Mouse (Mus musculus) retina, postnatal 7 days (tissue): ENCODE results near the gene Axin2.

Experiments
- DNase-seq: peaks from one replicate; pipeline ENCODE4 v3.0.0-alpha.2; 2012; ENCODE audit warnings: low read depth, low spot score

Gene Axin2

GRCm38 (mm10) chr11:108902303-108902702 is 17.8 kb upstream of the Axin2 start:
- no peak for DNase-seq

GRCm38 (mm10) chr11:108906590-108907254 is 13.4 kb upstream of the Axin2 start:
- no peak for DNase-seq

GRCm38 (mm10) chr11:108909396-108910195 is 10.6 kb upstream of the Axin2 start:
- no peak for DNase-seq

GRCm38 (mm10) chr11:108910328-108910886 is 9.7 kb upstream of the Axin2 start:
- no peak for DNase-seq

- no peak for DNase-seq
Observed at GRCm38 (mm10) chr11:108910903-108911302, 9.2 kb upstream of the Axin2 start.

GRCm38 (mm10) chr11:108912174-108912573 is 8.0 kb upstream of the Axin2 start:
- DNase-seq, result no peak

- no peak for DNase-seq
Observed at GRCm38 (mm10) chr11:108917422-108918324, 2.5 kb upstream of the Axin2 start.

- DNase-seq, result peak; percentile 72
Observed at GRCm38 (mm10) chr11:108920636-108921505, 722 bp downstream of the Axin2 start.

- DNase-seq, result no peak
Observed at GRCm38 (mm10) chr11:108921506-108922455, 1.6 kb downstream of the Axin2 start.

- DNase-seq, result no peak
Observed at GRCm38 (mm10) chr11:108922511-108923187, 2.5 kb downstream of the Axin2 start.

- DNase-seq, result no peak
Observed at GRCm38 (mm10) chr11:108923188-108923575, 3.0 kb downstream of the Axin2 start.

- DNase-seq, result no peak
Observed at GRCm38 (mm10) chr11:108923781-108924180, 3.6 kb downstream of the Axin2 start.

GRCm38 (mm10) chr11:108924346-108924745 is 4.2 kb downstream of the Axin2 start:
- DNase-seq, result no peak

GRCm38 (mm10) chr11:108925202-108925601 is 5.1 kb downstream of the Axin2 start:
- peak; percentile 77 for DNase-seq

- no peak for DNase-seq
Observed at GRCm38 (mm10) chr11:108925826-108926225, 5.7 kb downstream of the Axin2 start.

GRCm38 (mm10) chr11:108926345-108927092 is 6.4 kb downstream of the Axin2 start:
- no peak for DNase-seq

- no peak for DNase-seq
Observed at GRCm38 (mm10) chr11:108927093-108927444, 6.9 kb downstream of the Axin2 start.

GRCm38 (mm10) chr11:108928096-108928495 is 7.9 kb downstream of the Axin2 start:
- DNase-seq, result no peak
